Mouse (Mus musculus): ENCODE results near the gene Ccdc163. TPM values are rescaled to one million over a fixed set of nuclear protein-coding genes. Genes with fewer than 3 reads are reported as not detected.

The Ccdc163 gene
- total RNA-seq, 2 experiments from 2014 or later: 3.2 to 3.3 TPM

- no peak for DNase-seq (ENCODE audit: extremely low spot score in 1 of 2, low spot score in 2 of 2)
Observed at GRCm38 (mm10) chr4:116693785-116694184, 14.5 kb upstream of the Ccdc163 start.

DNA sequence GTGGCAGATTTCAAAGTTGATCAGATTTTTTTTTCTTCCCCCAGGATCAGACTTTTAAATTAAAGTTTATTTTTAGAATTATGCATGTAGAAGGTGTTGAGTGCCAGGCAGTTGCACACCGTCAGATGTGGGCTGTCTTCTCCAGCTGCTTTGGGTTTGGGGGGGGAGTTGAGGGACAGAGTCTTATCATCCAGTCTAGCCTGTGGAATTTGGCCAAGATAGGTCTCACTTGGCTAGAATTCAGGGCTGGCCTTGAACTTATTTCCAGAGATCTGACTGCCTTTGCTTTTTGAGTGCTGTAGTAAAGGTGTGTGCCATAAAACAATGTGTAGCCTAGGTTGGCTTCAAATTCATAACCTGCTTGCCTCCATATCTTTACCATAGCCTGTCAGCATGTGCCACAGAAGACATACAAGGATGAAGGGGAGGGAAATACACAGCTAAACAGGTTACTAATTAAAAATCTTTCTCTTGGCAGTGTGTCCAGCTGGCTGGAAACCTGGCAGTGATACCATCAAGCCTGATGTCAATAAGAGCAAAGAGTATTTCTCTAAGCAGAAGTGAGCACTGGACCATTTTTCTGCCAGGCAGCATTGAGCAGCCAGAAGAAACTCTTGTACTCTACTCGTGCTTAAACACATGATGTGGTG, 9.5 kb upstream of the Ccdc163 start:
- intact Hi-C loops (cut with DNase I): no loop called here
- DNase-seq (ENCODE audit: extremely low spot score in 1 of 2, low spot score in 2 of 2): no peak

More at GRCm38 (mm10) chr4:116693785-116694184, 14.5 kb upstream of the Ccdc163 start:
- intact Hi-C loops (cut with DNase I): no loop called here

- intact Hi-C loops (cut with DNase I): no loop called here
- no peak for DNase-seq (ENCODE audit: extremely low spot score in 1 of 2, low spot score in 2 of 2)
Observed at GRCm38 (mm10) chr4:116700964-116701363, 7.3 kb upstream of the Ccdc163 start.

DNA sequence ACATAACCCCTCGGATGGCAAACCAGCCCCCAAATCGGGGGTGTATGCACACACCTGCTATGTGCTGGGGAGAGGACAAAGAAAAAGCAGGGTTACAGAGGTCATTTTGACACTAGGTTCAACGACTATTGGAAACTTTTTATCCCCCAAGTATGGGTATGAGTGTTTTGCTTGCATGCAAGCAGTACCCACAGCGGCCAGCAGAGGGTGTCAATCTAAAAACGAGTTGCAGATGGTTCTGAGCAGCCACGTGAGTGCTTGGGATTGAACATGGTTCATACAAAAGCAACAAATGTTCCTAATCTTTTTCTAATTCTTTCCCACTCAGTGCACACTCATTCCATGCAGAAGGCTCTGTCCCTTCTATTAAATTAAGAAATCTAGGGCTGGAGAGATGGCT, 4.5 kb upstream of the Ccdc163 start:
- intact Hi-C loops (cut with DNase I): no loop called here

GRCm38 (mm10) chr4:116707666-116708065, 643 bp upstream of the Ccdc163 start:
- intact Hi-C loops (cut with DNase I): no loop called here

More for the DNA sequence above, 4.5 kb upstream of the Ccdc163 start:
- DNase-seq (ENCODE audit: extremely low spot score in 1 of 2, low spot score in 2 of 2): peak; percentile 20 to 76

DNA sequence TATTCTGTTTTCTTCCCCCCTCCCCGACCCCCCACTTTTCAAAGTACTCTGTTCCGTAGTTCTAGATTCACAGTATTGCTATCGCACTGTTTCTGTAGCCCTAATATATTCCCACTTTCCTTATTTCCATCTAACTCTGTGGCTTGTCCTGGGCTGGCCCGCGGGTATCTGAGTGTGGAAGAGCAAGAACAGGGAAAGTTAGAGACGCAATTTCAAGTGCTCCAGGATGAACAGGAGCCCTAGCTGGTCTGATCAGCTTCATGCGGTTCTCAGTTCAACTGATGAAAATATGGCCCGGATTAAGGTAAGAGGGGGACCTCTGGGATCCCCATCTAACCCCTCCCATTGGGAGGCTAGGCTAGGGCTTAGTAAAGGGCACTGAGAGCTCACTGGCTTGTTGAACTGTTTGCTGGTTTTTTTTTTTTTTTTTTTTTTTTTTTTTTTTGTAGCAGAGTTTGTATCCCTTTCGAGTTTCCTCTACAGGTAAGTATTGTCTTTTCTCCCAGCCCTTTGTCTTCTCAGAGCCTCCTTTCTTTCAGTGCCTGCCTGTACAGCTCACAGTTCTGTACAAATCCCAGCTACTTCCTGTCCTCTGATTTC, 582 bp downstream of the Ccdc163 start:
- no peak for DNase-seq (ENCODE audit: extremely low spot score in 1 of 2, low spot score in 2 of 2)
- intact Hi-C loops (cut with DNase I): no loop called here

More at GRCm38 (mm10) chr4:116707666-116708065, 643 bp upstream of the Ccdc163 start:
- DNase-seq (ENCODE audit: extremely low spot score in 1 of 2, low spot score in 2 of 2): no peak

DNA sequence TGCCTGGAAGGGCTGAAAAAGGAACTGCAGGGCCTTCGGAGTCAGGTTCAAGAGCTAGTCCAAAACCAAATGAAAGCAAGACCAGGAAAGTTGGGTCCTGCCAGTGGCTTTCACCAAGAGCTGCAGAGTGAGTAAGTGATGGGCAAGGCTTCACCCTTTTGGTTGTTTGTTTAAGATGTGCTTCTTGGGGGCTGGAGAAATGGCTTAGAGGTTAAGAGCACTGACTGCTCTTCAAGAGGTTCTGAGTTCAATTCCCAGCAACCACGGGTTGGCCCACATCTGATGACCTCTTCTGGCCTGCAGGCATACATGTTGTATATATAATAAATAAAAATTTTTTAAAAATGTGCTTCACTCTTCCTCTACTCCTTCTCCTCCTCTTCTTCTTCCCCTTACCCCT, 1.8 kb downstream of the Ccdc163 start:
- no peak for DNase-seq (ENCODE audit: extremely low spot score in 1 of 2, low spot score in 2 of 2)
- intact Hi-C loops (cut with DNase I): loop anchor here (10.0 kb wide), 1 partner anchor 285 kb away; the partner anchor contains the start of genes Hectd3 and Urod

DNA sequence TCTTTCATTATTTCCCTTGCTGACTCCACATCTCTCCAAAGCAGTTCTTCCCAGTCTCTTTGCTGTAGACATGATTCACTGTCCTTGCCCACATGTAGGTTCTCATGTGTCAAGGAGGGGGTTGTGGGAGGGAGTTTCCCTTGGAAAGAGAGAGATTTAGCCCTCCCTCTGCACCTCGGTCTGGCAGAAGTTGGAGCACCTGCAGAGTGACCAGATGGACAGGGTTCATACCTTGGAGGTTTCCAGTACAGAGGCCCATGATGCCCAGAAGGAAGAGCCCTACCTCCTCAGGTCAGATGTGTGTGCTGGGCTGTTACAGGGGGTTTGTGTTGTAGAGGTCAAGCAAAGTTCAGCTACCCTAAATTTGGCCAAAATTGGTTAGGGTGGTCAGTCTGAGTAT, 4.2 kb downstream of the Ccdc163 start:
- intact Hi-C loops (cut with DNase I): loop anchor here (10.0 kb wide), 1 partner anchor 282 kb away; the partner anchor contains the start of genes Hectd3 and Urod
- DNase-seq (ENCODE audit: extremely low spot score in 1 of 2, low spot score in 2 of 2): no peak

DNA sequence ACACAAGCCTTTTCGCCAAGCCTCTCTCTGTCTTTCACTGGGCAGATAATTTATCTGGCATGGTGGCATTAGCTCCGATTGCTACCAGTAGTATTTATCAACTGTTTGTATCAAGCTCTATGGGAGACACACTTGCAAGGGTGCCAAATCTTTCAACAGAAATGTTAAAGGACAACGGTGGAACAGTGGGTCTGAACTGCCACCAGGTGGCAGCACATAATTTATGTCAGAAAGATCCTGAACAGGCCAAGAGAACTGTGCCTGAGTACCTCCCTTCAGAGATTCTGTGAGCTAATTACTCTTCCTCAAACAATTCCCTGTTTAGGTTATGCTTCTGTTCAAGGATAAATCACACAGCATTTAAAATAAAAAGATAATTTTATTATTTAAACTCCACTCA, 11.1 kb downstream of the Ccdc163 start:
- peak; percentile 71 to 72 for DNase-seq (ENCODE audit: extremely low spot score in 1 of 2, low spot score in 2 of 2)
- intact Hi-C loops (cut with DNase I): loop anchor here (1.0 to 10.0 kb wide), 2 partner anchors 70 to 275 kb away; partner anchors contain the start of genes Hectd3 and Urod

GRCm38 (mm10) chr4:116720343-116721097, 12.2 kb downstream of the Ccdc163 start, which contains the start of gene Tesk2:
Gene Tesk2 (plus strand): TSS chr4:116720948.
- DNase-seq (ENCODE audit: extremely low spot score in 1 of 2, low spot score in 2 of 2): peak; percentile 94 to 95
- intact Hi-C loops (cut with DNase I): no loop called here

DNA sequence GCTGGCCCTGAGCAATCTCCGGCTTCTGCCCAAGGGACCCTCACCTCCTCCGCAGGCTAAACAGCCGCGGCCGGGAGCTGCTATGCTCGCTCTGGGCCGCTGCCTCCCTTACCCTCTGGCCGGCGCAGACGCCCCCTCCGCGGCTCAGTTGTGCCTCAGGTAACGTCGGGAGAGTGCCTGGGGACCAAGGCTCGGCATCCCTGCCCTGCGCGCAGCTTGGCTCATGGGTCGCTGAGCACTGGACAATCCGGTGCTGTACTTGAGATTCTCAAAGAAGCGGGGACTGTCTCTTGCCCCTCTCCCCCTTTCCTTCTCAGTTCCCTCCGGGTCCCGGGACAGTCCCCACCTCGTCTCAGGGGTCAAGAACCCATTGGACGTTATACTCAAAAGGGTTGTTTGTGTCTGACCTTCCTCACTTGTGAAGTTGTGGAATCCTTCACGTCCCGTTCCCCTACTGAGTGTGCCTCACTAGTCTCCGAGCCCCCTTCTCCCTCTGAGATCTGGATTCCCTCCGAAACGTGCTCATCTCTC, 12.9 kb downstream of the Ccdc163 start:
- no peak for DNase-seq (ENCODE audit: extremely low spot score in 1 of 2, low spot score in 2 of 2)
- intact Hi-C loops (cut with DNase I): no loop called here

GRCm38 (mm10) chr4:116722230-116722629, 13.9 kb downstream of the Ccdc163 start:
- DNase-seq (ENCODE audit: extremely low spot score in 1 of 2, low spot score in 2 of 2): no peak
- intact Hi-C loops (cut with DNase I): no loop called here

- intact Hi-C loops (cut with DNase I): no loop called here
- no peak for DNase-seq (ENCODE audit: extremely low spot score in 1 of 2, low spot score in 2 of 2)
Observed at GRCm38 (mm10) chr4:116725444-116725843, 17.1 kb downstream of the Ccdc163 start.

DNA sequence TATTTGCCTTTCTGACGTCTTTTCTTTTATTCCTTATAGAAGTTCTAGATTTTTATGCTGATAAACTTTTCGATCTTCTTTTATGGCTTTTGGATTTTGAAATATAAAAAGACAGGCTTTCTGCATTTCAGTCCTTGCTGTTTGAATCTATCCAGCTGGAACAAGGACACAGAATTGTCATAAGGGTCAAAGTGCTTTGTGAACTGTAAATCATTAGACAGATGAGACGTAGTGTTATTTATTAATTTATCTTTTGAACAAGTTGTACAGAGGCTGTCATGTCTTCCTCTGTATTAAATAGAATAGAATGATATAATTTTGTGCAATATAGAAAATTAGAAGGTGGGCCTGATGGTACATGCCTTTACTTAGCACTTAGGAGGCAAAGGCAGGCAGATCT, 19.1 kb downstream of the Ccdc163 start:
- intact Hi-C loops (cut with DNase I): no loop called here
- DNase-seq (ENCODE audit: extremely low spot score in 1 of 2, low spot score in 2 of 2): no peak

GRCm38 (mm10) chr4:116729532-116729931, 21.2 kb downstream of the Ccdc163 start:
- intact Hi-C loops (cut with DNase I): no loop called here
- DNase-seq (ENCODE audit: extremely low spot score in 1 of 2, low spot score in 2 of 2): no peak

GRCm38 (mm10) chr4:116731077-116731476, 22.8 kb downstream of the Ccdc163 start:
- intact Hi-C loops (cut with DNase I): no loop called here
- DNase-seq (ENCODE audit: extremely low spot score in 1 of 2, low spot score in 2 of 2): no peak

DNA sequence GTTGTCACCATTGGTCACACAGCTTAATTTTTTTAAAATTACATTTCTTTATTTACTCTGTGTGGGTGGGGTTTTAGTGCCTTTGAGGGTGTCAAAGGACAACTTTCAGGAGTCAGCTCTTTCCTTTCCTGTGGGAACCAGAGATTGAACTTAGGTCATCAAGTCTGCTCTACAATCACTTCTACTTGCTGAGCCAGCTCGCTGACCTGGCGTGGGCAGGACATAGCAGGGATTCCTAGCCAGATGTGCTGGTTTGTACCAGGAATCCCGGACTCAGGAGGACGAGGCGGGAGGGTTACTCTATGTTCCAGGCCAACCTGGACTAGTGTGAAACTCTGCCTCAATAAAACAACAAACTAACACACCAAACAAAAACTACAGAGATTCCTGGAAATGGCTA, 24.0 kb downstream of the Ccdc163 start:
- no peak for DNase-seq (ENCODE audit: extremely low spot score in 1 of 2, low spot score in 2 of 2)
- intact Hi-C loops (cut with DNase I): no loop called here

DNA sequence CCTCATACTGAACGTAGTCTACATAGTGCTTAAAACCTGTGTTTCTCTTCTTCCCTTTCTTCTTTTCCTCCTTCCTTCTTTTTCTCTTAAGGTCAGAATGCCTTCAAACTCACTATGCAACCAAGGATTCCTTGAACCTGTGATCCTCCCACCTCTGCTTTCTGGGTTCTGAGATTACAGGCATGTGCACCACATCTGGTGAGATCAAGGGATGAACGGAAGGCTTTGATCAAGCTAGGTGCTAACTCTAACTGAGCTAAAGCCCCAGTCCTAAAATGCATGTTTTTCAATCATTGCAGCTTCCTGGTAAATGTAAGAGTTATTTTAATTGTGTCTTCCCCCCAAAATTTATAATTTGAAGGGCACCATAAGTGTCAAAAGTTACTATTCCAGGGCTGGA, 26.7 kb downstream of the Ccdc163 start:
- no peak for DNase-seq (ENCODE audit: extremely low spot score in 1 of 2, low spot score in 2 of 2)
- intact Hi-C loops (cut with DNase I): no loop called here

DNA sequence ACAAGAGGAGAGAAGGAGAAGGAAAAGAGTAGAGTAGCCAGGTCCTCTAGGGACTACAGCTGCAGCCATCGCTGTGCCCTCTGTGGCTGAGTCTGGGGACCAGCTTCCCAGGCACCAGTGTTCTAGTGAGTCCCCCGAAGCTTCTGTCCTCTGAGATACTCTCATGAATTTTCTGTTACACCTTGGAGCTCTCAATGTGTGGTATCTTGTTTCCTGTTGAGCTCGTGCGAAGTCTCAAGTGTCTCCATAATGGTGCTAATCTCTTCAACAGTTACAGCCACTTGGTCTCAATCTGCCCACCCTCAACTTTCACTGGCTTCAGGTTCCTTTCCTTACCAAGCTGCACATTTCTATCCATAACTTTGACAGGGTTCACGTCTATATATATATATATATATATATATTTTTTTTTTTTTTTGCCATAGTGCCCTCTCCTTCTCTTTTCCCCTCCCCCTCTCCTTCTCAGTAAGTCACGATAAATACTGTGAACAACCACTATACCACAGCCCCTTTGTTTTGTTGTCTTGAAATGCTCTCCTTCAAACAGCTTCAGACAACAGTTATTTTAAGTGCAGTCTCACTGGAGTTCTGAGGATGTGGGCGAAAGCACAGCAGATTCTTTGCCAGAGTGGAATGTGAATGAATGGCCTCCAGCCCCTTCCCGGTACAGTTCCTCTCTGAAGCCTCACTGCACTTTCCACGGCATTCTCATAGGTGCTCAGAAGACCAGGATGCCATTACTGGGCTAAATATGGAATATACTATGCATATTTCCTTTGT, 30.9 kb downstream of the Ccdc163 start:
- no peak for DNase-seq (ENCODE audit: extremely low spot score in 1 of 2, low spot score in 2 of 2)
- intact Hi-C loops (cut with DNase I): no loop called here
